Mouse (Mus musculus) ES-Bruce4 (cell line): Measurements from ENCODE around the gene Usp29.

Experiments
- CTCF ChIP-seq: IDR thresholded peaks from one replicate; pipeline ENCODE4 v1.8.1; 2011; ENCODE audit warnings: low read depth, low read length
- EP300 ChIP-seq: IDR thresholded peaks from 2 replicates; pipeline ENCODE4 v1.6.1; 2011; ENCODE audit warnings: low read depth, low read length; ENCODE audit not compliant: insufficient read depth

DNA sequence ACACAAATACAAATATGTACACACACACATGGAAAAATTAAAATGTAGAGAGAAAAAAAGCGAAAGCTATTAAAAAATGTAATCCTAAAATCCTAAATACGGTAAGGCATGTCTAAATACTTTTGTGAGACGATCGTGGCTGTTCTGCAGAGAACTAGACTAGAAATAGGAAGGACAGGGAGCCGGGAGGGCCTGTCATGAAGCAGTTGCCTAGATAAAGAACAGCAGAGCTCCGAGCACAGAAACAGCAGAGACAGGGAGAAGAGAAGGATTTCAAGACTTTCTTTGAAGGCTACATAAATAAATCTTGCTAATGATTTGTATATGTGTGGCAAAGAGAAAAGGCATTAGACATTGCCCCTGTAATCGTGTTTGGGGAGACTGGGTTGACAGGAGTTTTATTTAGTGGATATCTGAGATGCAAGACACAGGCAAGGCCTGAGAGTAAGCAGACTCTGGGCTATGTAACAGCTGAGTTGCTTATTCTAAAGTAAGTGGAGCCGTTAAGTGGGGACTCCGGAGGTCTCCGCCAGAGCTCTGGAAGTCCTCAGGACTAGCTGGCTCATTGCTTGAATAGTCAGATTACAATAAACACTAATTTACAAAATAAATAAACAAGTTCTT, 14.0 kb downstream of the Usp29 start:
- TF ChIP-seq EP300 (no peak), CTCF (no peak)
